Mouse (Mus musculus): ENCODE results near the gene Map9. TPM values are rescaled to one million over a fixed set of nuclear protein-coding genes. Genes with fewer than 3 reads are reported as not detected.
A peak's percentile ranks its signal among the peaks of the same experiment; 100 is the strongest.

The Map9 gene
- polyA plus RNA-seq, 1 experiment from 2014 or later: 5.7 TPM

DNA sequence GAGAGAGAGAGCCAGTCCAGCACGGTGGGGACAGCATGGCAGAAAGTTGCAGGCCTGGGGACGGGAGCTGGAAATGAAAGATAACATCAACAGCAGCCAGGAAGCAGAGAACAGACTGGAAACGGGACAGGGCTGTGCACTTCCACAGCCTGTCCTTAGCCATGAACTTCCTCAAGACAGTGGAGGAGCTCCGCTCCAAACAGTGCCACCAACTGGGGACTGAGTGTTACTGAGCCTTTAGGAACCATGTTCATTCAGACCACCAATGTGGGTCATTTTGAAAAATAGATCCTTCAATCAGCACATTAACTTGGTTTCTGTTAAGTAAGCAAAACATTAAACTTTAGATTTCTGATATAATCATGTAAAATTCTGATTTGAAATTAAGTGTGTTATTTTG is 4.6 kb downstream of the Map9 start:
- Histone ChIP-seq H3K4me3 (no peak overlapping the region), H3K9me3 (no peaks in the 10 kb centered on the region), H3K4me1 (peaks cover 8% of the 10 kb centered on the region), H3K27me3 (replicated peaks) (no peaks in the 10 kb centered on the region), H3K9ac (no peak overlapping the region), H3K36me3 (peaks cover 13% of the 10 kb centered on the region), H3K4me2 (no peak overlapping the region), H3K27ac (replicated peaks) (no peak overlapping the region)
- ATAC-seq (ENCODE audit: extremely low read depth, insufficient number of reproducible peaks, low FRiP score, low TSS enrichment): no peak
- WGBS: 24% methylated on average over 4 of the region's 4 CpGs

DNA sequence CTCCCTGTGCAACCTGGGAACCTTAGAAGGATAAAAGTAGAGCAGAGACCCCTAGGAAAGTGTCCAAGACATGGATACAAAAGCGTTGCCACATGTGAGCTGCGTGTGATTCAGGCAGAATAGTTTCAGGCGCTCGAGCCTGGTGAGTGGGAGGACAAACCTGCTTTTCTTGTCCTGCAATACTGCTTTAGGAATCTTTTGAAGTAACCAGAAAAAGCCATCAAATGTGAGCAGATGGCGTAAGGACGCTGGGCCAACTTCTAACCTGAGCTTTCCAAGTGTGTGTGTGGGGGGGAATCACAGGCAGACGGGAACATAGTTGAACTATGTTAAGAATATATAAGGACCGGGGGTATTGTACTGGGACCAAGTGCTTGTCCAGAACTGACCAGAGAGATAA is 6.7 kb downstream of the Map9 start:
- peaks cover 13% of the 10 kb centered on the region for H3K36me3 ChIP-seq
- 70% methylated on average over 8 of the region's 8 CpGs for WGBS
- ATAC-seq (ENCODE audit: extremely low read depth, insufficient number of reproducible peaks, low FRiP score, low TSS enrichment): no peak
- H3K4me3 ChIP-seq: no peak overlapping the region
- H3K4me1 ChIP-seq: peaks cover 10% of the 10 kb centered on the region
- H3K27ac ChIP-seq (replicated peaks): no peak overlapping the region
- no peak overlapping the region for H3K4me2 ChIP-seq
- H3K9me3 ChIP-seq: no peaks in the 10 kb centered on the region
- no peaks in the 10 kb centered on the region for H3K27me3 ChIP-seq (replicated peaks)
- no peak overlapping the region for H3K9ac ChIP-seq

DNA sequence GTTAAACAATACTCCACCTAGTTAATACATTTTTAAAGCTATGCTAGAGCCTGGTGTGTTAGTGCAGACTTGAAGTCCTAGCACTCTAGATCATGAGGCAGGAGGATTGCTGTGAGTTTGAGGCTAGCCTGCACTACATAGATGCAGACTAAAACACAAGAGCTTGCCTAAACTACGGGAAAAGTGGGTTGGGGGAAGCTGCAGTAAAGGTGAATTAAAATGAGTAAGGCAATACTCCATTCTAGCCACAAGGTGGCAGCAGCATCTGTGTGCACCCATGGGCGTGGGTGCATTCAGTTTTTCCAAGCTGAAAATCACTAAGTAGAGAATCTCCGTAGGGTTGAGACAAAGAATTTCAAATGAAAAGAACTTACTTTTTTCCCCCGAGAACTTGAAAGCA is 7.1 kb downstream of the Map9 start:
- H3K4me2 ChIP-seq: no peak overlapping the region
- no peak overlapping the region for H3K27ac ChIP-seq (replicated peaks)
- H3K27me3 ChIP-seq (replicated peaks): no peaks in the 10 kb centered on the region
- peaks cover 13% of the 10 kb centered on the region for H3K36me3 ChIP-seq
- 29% methylated on average over 4 of the region's 4 CpGs for WGBS
- ATAC-seq (ENCODE audit: extremely low read depth, insufficient number of reproducible peaks, low FRiP score, low TSS enrichment): no peak
- no peaks in the 10 kb centered on the region for H3K9me3 ChIP-seq
- no peak overlapping the region for H3K4me3 ChIP-seq
- H3K4me1 ChIP-seq: peaks cover 15% of the 10 kb centered on the region
- no peak overlapping the region for H3K9ac ChIP-seq

DNA sequence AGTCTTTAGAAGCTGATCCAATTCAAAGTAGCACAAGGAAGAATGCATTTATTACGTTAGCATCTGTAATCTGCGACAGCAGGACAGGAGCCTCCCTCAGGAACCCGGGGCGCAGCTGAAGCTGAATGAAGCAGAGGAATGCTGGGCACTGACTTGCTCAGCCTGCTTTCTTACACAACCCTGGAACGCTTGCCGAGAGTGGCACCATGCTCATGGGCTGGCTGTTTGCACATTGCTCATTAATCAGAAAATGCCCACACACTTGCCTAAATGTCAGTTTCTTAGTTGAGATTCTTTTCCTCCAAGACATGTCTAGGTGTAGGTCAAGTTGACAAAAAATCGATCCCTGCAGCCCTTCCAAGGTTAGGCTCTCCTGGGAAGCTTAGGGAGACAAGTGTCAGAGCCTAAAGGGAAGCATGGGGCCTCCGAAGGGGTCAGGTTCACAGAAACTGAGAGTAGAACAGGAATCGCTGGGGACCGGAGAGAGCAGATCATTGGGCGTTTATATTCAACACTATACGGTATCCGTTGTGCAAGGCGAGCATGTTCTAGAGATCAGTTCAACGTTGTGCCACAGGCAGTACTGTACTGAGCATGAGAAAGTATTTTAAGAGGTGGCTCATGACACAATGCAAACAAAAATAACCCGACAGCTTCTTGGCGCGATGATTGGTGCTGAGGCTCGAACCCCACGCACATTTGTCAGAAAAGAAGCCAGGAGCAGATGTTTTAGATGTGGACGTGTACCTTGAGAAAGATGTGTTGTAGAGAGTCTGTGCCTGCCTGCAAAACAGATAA is 11.4 kb downstream of the Map9 start:
- 50% methylated on average over 21 of the region's 21 CpGs for WGBS
- Histone ChIP-seq H3K4me3 (0 out of 2 replicates have a peak overlapping the region, but pooled peaks have one; percentile 13), H3K9me3 (no peaks in the 10 kb centered on the region), H3K27ac (replicated peaks) (peak overlapping the region; percentile 98), H3K27me3 (replicated peaks) (no peaks in the 10 kb centered on the region), H3K9ac (peak overlapping the region; percentile 50; the same call in 1 of the 2 replicates), H3K4me2 (peak overlapping the region; percentile 55), H3K4me1 (peaks cover 33% of the 10 kb centered on the region), H3K36me3 (peaks cover 14% of the 10 kb centered on the region)
- peak; percentile 57; the same call in 1 of the 2 replicates for ATAC-seq (ENCODE audit: extremely low read depth, insufficient number of reproducible peaks, low FRiP score, low TSS enrichment)

DNA sequence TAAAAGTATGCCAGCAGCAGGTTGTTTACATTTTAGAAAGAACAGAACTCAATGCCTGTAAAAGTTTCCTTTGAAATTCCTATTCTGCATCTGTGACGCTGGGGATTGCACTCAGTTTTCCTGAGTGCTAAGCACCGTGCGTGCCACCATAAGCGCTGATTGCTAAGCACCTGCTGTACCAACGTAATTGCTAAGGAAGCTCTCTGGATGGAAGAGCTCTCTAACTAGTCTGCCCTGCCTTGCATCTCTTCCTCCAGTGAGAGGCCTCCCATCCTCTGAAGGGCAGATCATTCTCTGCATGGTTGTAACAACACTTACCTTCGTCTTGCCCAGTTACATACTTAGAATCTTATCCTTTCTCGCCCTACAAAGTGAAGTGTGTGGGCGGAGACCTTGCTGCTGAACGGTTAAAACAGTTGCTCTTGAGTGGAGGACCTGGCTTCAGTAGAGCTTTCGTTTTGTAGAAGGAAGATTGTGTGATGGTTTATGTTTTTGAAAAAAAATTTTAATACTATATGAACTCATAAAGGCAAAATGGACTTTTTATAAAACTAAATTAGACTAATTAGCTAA is 12.7 kb downstream of the Map9 start:
- Histone ChIP-seq H3K27me3 (replicated peaks) (no peaks in the 10 kb centered on the region), H3K4me3 (peak overlapping the region; percentile 22), H3K9ac (0 out of 2 replicates have a peak overlapping the region, but pooled peaks have one; percentile 58), H3K27ac (replicated peaks) (peak overlapping the region; percentile 98), H3K36me3 (peaks cover 10% of the 10 kb centered on the region), H3K4me1 (peaks cover 33% of the 10 kb centered on the region), H3K9me3 (no peaks in the 10 kb centered on the region), H3K4me2 (peak overlapping the region; percentile 55)
- 51% methylated on average over 10 of the region's 10 CpGs for WGBS
- ATAC-seq (ENCODE audit: extremely low read depth, insufficient number of reproducible peaks, low FRiP score, low TSS enrichment): no peak

DNA sequence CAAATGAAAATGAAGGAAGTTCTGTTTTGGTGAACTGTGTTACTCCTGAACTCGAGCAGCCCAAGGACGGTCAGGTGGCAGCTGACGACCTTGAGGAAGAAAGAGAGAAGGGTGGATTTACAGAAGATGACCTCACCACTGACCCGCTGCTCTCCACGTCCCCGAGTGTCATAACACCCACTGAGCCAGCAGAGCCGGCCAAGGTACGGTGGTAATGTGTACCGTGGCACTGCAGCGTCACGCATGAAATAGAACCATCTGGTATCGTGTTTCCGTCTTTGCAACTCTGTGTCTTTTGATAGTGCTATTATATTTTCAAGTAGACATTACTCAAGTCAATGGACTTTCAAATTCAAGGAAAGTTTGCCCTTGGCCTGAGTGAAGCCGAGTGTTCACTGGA is 19.1 kb downstream of the Map9 start:
- peaks cover 3% of the 10 kb centered on the region; the same call in 1 of the 2 replicates for H3K4me1 ChIP-seq

DNA sequence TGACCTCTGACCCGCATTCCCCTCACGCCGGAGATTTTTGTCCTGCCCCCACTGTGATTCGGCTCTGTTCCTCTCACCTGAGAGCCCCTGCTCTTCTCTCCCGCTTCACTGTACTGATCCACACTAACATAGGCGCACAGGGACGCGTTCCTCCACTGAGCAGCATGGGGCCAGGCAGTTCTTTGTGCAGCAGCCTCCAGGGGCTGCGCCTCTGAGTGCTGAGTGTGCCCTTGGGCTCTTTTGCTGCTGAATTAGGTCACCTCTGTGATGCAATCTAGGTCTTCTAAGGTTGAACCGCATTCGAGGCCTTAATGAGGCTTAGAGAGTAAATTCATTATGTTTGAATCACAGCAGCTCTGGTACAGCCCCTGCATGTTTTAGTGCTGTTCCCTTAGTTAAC is 24.5 kb downstream of the Map9 start:
- 77% methylated on average over 11 of the region's 11 CpGs for WGBS
- no peak overlapping the region for H3K9ac ChIP-seq
- no peaks in the 10 kb centered on the region for H3K27me3 ChIP-seq (replicated peaks)
- no peak overlapping the region for H3K4me3 ChIP-seq
- no peaks in the 10 kb centered on the region for H3K9me3 ChIP-seq
- no peak; the same call in 1 of the 2 replicates for ATAC-seq (ENCODE audit: extremely low read depth, insufficient number of reproducible peaks, low FRiP score, low TSS enrichment)
- H3K36me3 ChIP-seq: peaks cover 48% of the 10 kb centered on the region
- no peak overlapping the region for H3K27ac ChIP-seq (replicated peaks)
- no peaks in the 10 kb centered on the region for H3K4me1 ChIP-seq
- no peak overlapping the region for H3K4me2 ChIP-seq

More for the DNA sequence above, 19.1 kb downstream of the Map9 start:
- no peaks in the 10 kb centered on the region for H3K9me3 ChIP-seq
- H3K27ac ChIP-seq (replicated peaks): no peak overlapping the region
- H3K4me3 ChIP-seq: no peak overlapping the region
- no peak overlapping the region for H3K9ac ChIP-seq
- no peak for ATAC-seq (ENCODE audit: extremely low read depth, insufficient number of reproducible peaks, low FRiP score, low TSS enrichment)
- 77% methylated on average over 14 of the region's 14 CpGs for WGBS
- peaks cover 35% of the 10 kb centered on the region for H3K36me3 ChIP-seq
- H3K27me3 ChIP-seq (replicated peaks): no peaks in the 10 kb centered on the region
- H3K4me2 ChIP-seq: no peak overlapping the region

DNA sequence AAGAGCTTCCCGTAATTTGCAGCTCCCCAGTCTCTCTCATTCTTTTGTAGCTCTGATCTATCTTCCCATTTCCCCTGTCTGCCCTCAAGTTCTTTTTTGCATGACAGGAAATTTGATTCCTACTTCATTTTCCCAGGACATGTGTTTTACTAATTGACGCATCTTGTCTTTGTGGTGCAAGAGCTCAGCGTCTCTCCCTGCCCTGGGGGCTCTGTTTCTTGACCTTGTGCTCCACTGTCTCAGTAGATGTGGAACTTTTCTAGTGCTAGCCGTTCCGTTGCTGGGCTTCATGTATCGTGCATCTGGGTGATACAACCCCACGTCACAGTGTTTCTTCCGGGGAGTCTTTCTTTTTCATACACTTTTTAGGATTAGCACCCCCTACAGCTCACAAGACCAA is 27.2 kb downstream of the Map9 start:
- no peaks in the 10 kb centered on the region for H3K9me3 ChIP-seq
- H3K27ac ChIP-seq (replicated peaks): no peak overlapping the region
- no peak overlapping the region for H3K4me3 ChIP-seq
- peaks cover 32% of the 10 kb centered on the region for H3K36me3 ChIP-seq
- ATAC-seq (ENCODE audit: extremely low read depth, insufficient number of reproducible peaks, low FRiP score, low TSS enrichment): no peak
- no peak overlapping the region for H3K4me2 ChIP-seq
- H3K4me1 ChIP-seq: no peaks in the 10 kb centered on the region
- 87% methylated on average over 8 of the region's 8 CpGs for WGBS
- no peak overlapping the region for H3K9ac ChIP-seq
- no peaks in the 10 kb centered on the region for H3K27me3 ChIP-seq (replicated peaks)

DNA sequence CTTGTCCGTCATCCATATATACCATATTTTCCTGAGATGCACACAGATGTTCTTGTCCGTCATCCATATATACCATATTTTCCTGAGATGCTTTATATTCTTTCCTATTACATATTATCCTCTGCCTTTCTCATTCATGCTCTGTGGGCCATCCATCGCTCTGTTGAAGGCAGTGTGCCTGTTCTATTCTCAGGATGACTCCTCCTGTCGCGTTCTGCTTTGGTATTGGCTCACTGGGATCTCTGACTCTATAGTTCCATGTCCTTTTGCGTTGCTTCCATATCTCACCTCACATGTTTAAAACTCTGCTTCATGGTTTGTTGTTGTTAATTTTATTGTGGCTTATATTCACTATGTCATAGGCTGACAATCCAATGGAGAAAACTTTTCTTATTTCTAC is 48.0 kb downstream of the Map9 start:
- no peak overlapping the region for H3K4me2 ChIP-seq
- H3K4me1 ChIP-seq: no peaks in the 10 kb centered on the region
- H3K27ac ChIP-seq (replicated peaks): no peak overlapping the region
- WGBS: 76% methylated on average over 6 of the region's 6 CpGs
- no peaks in the 10 kb centered on the region for H3K9me3 ChIP-seq
- H3K27me3 ChIP-seq (replicated peaks): no peaks in the 10 kb centered on the region
- H3K9ac ChIP-seq: no peak overlapping the region
- H3K36me3 ChIP-seq: no peaks in the 10 kb centered on the region
- ATAC-seq (ENCODE audit: extremely low read depth, insufficient number of reproducible peaks, low FRiP score, low TSS enrichment): no peak
- no peak overlapping the region for H3K4me3 ChIP-seq

DNA sequence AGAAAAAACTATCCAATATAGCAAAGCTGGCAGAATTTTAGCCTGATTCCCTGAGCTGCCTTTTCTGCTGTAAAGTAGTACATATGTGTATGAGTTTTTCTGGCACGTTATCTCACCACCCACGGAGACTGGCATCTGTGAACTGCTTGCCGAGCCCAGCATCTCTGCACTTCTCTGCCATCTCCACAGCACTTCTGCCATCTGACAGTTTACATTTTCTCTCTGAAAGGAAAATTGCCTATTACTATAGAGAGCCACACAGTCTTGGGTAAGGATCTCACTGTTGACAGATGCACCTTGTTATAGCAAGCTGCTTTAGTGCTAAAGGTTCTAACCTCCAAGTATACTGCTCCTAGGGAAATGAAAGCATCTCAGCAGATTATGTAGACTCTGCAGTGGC is 48.5 kb downstream of the Map9 start:
- ATAC-seq (ENCODE audit: extremely low read depth, insufficient number of reproducible peaks, low FRiP score, low TSS enrichment): no peak
- Histone ChIP-seq H3K4me3 (no peak overlapping the region), H3K4me2 (no peak overlapping the region), H3K36me3 (no peaks in the 10 kb centered on the region), H3K4me1 (no peaks in the 10 kb centered on the region), H3K27ac (replicated peaks) (no peak overlapping the region), H3K9ac (no peak overlapping the region), H3K27me3 (replicated peaks) (no peaks in the 10 kb centered on the region), H3K9me3 (no peaks in the 10 kb centered on the region)
- WGBS: 62% methylated on average over 3 of the region's 3 CpGs

DNA sequence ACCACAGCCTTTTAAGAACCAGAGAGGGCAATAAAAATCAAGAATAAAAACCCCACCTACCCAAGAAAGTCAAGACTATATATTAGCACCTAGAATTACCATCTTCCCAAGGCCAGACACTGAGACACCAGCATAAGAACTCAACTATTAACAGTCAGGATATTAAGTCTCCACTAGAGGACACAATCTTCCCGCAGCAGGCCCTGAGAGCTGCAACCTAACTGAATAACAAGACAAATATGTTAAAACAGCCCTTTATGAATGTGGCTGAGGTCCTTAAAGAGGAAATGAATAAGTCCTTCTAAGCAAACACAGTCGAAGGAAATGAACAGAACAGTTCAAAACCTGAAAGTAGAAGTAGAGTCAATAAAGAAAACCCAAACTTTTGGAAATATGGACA is 49.6 kb downstream of the Map9 start:
- H3K36me3 ChIP-seq: no peaks in the 10 kb centered on the region
- no peak for ATAC-seq (ENCODE audit: extremely low read depth, insufficient number of reproducible peaks, low FRiP score, low TSS enrichment)
- 45% methylated on average over 2 of the region's 2 CpGs for WGBS

DNA sequence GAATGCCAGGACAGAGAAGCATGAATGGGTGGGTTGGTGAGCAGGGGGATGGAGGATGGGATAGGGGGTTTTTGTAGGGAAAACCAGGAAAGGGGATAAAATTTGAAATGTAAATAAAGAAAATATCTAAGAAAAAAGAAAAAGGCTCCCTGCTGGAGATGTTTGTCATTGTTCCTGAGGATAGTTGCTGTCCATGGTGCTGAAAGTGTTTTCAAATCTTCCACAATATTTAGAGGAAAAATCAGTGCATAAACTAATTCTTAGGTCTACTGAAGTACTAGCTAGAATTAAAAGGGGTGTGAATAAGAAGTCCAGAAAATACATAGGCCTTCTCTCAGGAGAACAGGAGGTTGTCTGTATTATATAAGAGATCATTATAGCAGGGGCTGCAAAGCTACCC is 54.6 kb downstream of the Map9 start:
- Histone ChIP-seq H3K9me3 (no peaks in the 10 kb centered on the region), H3K27me3 (replicated peaks) (no peaks in the 10 kb centered on the region), H3K27ac (replicated peaks) (no peak overlapping the region), H3K36me3 (no peaks in the 10 kb centered on the region), H3K4me3 (no peak overlapping the region), H3K4me1 (no peaks in the 10 kb centered on the region), H3K4me2 (no peak overlapping the region), H3K9ac (no peak overlapping the region)
- ATAC-seq (ENCODE audit: extremely low read depth, insufficient number of reproducible peaks, low FRiP score, low TSS enrichment): no peak

More for the DNA sequence above, 49.6 kb downstream of the Map9 start:
- Histone ChIP-seq H3K4me2 (no peak overlapping the region), H3K27ac (replicated peaks) (no peak overlapping the region), H3K4me3 (no peak overlapping the region), H3K4me1 (no peaks in the 10 kb centered on the region), H3K9ac (no peak overlapping the region), H3K9me3 (no peaks in the 10 kb centered on the region), H3K27me3 (replicated peaks) (no peaks in the 10 kb centered on the region)

Data from heart, embryonic 13.5 days (tissue).